In the genomic region with DNA sequence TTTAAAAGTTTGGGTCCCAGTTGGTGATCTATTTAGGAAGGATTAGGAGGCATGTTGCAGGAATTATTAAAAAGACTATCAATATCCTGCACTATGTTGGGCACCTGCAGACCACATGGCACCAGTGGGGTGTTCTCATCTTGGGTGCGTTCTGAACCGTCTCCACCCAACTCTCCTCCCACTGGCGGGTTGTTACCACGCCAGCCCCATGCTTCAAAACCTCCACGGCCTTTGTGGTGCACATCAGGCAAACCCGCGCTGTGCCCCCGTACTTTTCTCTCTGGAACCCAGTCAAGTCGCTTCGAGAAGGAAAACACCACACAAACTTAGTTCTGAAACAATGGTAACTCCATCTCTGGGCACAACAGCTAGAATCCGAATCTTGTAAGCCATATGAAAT, we compare ENCODE assay signal across 16 mouse cellular contexts.
"Had no signal": no experiment of that assay in that cellular context is flagged by ENCODE, and none has a peak within 500 bp of the region (broad histone marks: within the 10 kb centered on the region; RNA-seq: fewer than 3 reads in every experiment).

No protein-coding gene starts in this region.

- H3K27ac ChIP-seq: lung, embryonic 15.5 days; macrophage; midbrain, embryonic 13.5 days; midbrain, embryonic 15.5 days; neural tube, embryonic 12.5 days had no signal

- H3K4me3 ChIP-seq: lung, embryonic 15.5 days; megakaryocyte, embryonic 14.5 days; midbrain, embryonic 13.5 days; midbrain, embryonic 15.5 days; neural tube, embryonic 12.5 days had no signal

- ATAC-seq: liver, postnatal 0 days; lung, postnatal 0 days; midbrain, embryonic 13.5 days; midbrain, embryonic 15.5 days had no signal

- H3K36me3 ChIP-seq: lung, embryonic 15.5 days; midbrain, embryonic 13.5 days; midbrain, embryonic 15.5 days; neural tube, embryonic 12.5 days had no signal

- H3K4me2 ChIP-seq: lung, embryonic 15.5 days; midbrain, embryonic 11.5 days; midbrain, embryonic 13.5 days; midbrain, embryonic 15.5 days; neural tube, embryonic 12.5 days had no signal

- H3K9ac ChIP-seq: liver, postnatal 0 days; lung, embryonic 15.5 days; midbrain, embryonic 13.5 days; midbrain, embryonic 15.5 days; neural tube, embryonic 12.5 days had no signal

- H3K9me3 ChIP-seq: lung, embryonic 15.5 days; midbrain, embryonic 15.5 days had no signal

- H3K4me1 ChIP-seq: midbrain, embryonic 13.5 days; midbrain, embryonic 15.5 days; neural tube, embryonic 12.5 days had no signal

- H3K27me3 ChIP-seq: lung, embryonic 15.5 days; megakaryocyte, embryonic 14.5 days; midbrain, embryonic 13.5 days; midbrain, embryonic 15.5 days; neural tube, embryonic 12.5 days had no signal

- DNase-seq: liver, postnatal 0 days; lung, adult 2 months; lung, postnatal 14 days; lung, postnatal 36 days; right cerebral cortex, postnatal 14 days; thymus, adult 18-20 months; thymus, postnatal 14 days; thymus, postnatal 36 days had no signal
